Mouse (Mus musculus) kidney, embryonic 14.5 days (tissue): ENCODE results near the gene Tnfrsf19. TPM values are rescaled to one million over a fixed set of nuclear protein-coding genes. Genes with fewer than 3 reads are reported as not detected.

Experiments used
- ATAC-seq: fragments of 200-750 bp; cut with Nextera tagmentation; 2 replicates; pipeline ENCODE4 v1.8.0; 2017; ENCODE audit warnings: moderate number of reproducible peaks, mild to moderate bottlenecking, moderate TSS enrichment, moderate library complexity; ENCODE audit not compliant: low FRiP score, low TSS enrichment
- H3K27ac ChIP-seq: fragments of 300-500 bp; sonication (generic); 2 replicates; pipeline ENCODE4 v1.5.1; 2014; ENCODE audit warnings: low read depth, mild to moderate bottlenecking, low read length, moderate library complexity, mixed read lengths
- H3K27me3 ChIP-seq: fragments of 300-500 bp; sonication (generic); 2 replicates; pipeline ENCODE4 v1.6.1; 2014; ENCODE audit warnings: mild to moderate bottlenecking, low read length; ENCODE audit not compliant: control insufficient read depth, insufficient read depth
- H3K36me3 ChIP-seq: fragments of 300-500 bp; sonication (generic); 2 replicates; pipeline ENCODE4 v1.6.1; 2014; ENCODE audit warnings: low read length, mixed read lengths; ENCODE audit not compliant: control insufficient read depth, insufficient read depth
- H3K4me1 ChIP-seq: fragments of 300-500 bp; sonication (generic); 2 replicates; pipeline ENCODE4 v1.6.1; 2014; ENCODE audit warnings: low read length, mixed read lengths; ENCODE audit not compliant: control insufficient read depth, insufficient read depth
- H3K4me2 ChIP-seq: fragments of 300-500 bp; sonication (generic); replicated peaks from 2 replicates; pipeline ENCODE4 v1.6.1; 2014; ENCODE audit warnings: low read depth, mild to moderate bottlenecking, low read length
- H3K4me3 ChIP-seq: fragments of 300-500 bp; sonication (generic); 2 replicates; pipeline ENCODE4 v1.5.1; 2014; ENCODE audit warnings: mild to moderate bottlenecking, low read length
- H3K9ac ChIP-seq: fragments of 300-500 bp; sonication (generic); 2 replicates; pipeline ENCODE4 v1.6.1; 2014; ENCODE audit warnings: low read depth, mild to moderate bottlenecking, low read length, moderate library complexity
- H3K9me3 ChIP-seq: fragments of 300-500 bp; sonication (generic); 2 replicates; pipeline ENCODE4 v1.6.1; 2016; ENCODE audit warnings: low read length; ENCODE audit not compliant: control insufficient read depth
- WGBS: fragments of 180-500 bp; shearing (Covaris S2); extraction: QIAGEN DNeasy Blood & Tissue Kit; methylation state at CpG from one replicate; pipeline ENCODE4 v1.1.7; 2014; 5-methylcytosine and 5-hydroxymethylcytosine counted together
- polyA plus RNA-seq: library from polyadenylated mRNA; unstranded; fragments of >200 nt; fragmentation: Nextera tagmentation; extraction: Ambion mirVana; gene quantifications from 2 replicates; pipeline ENCODE4 v1.2.1, GENCODE M21; 2014

The Tnfrsf19 gene
- polyA plus RNA-seq, 1 experiment from 2014 or later: 23.2 TPM

GRCm38 (mm10) chr14:60964016-60964810 lies 82.1 kb downstream of the Tnfrsf19 start:
- Histone ChIP-seq H3K9me3 (no peaks in the 10 kb centered on the region), H3K36me3 (no peaks in the 10 kb centered on the region), H3K4me3 (no peak overlapping the region), H3K4me2 (no peak overlapping the region), H3K9ac (no peak overlapping the region), H3K4me1 (no peaks in the 10 kb centered on the region), H3K27ac (no peak overlapping the region), H3K27me3 (no peaks in the 10 kb centered on the region)
- ATAC-seq: no peak
- WGBS: 74% methylated on average over 7 of the region's 7 CpGs

GRCm38 (mm10) chr14:60957611-60958157 lies 88.6 kb downstream of the Tnfrsf19 start:
- H3K9me3 ChIP-seq: no peaks in the 10 kb centered on the region
- H3K27me3 ChIP-seq: no peaks in the 10 kb centered on the region
- H3K9ac ChIP-seq: no peak overlapping the region
- no peak overlapping the region for H3K27ac ChIP-seq
- ATAC-seq: no peak
- no peak overlapping the region for H3K4me2 ChIP-seq
- H3K4me3 ChIP-seq: no peak overlapping the region
- no peaks in the 10 kb centered on the region for H3K36me3 ChIP-seq
- no peaks in the 10 kb centered on the region for H3K4me1 ChIP-seq

GRCm38 (mm10) chr14:60937481-60938039 lies 108.7 kb downstream of the Tnfrsf19 start:
- H3K4me3 ChIP-seq: no peak overlapping the region
- WGBS: 91% methylated on average over 4 of the region's 4 CpGs

GRCm38 (mm10) chr14:60935705-60936104 lies 110.6 kb downstream of the Tnfrsf19 start:
- WGBS: 86% methylated on average over 5 of the region's 5 CpGs
- no peaks in the 10 kb centered on the region for H3K27me3 ChIP-seq
- H3K27ac ChIP-seq: no peak overlapping the region
- H3K9ac ChIP-seq: no peak overlapping the region
- H3K36me3 ChIP-seq: no peaks in the 10 kb centered on the region
- H3K4me3 ChIP-seq: no peak overlapping the region
- no peak overlapping the region for H3K4me2 ChIP-seq
- H3K4me1 ChIP-seq: no peaks in the 10 kb centered on the region
- H3K9me3 ChIP-seq: no peaks in the 10 kb centered on the region
- ATAC-seq: no peak

More at GRCm38 (mm10) chr14:60937481-60938039, 108.7 kb downstream of the Tnfrsf19 start:
- no peaks in the 10 kb centered on the region for H3K4me1 ChIP-seq
- H3K27me3 ChIP-seq: no peaks in the 10 kb centered on the region
- no peak overlapping the region for H3K4me2 ChIP-seq
- no peak for ATAC-seq
- no peaks in the 10 kb centered on the region for H3K9me3 ChIP-seq
- no peak overlapping the region for H3K27ac ChIP-seq
- no peak overlapping the region for H3K9ac ChIP-seq
- no peaks in the 10 kb centered on the region for H3K36me3 ChIP-seq

- no peaks in the 10 kb centered on the region for H3K27me3 ChIP-seq
- no peaks in the 10 kb centered on the region for H3K4me1 ChIP-seq
- WGBS: 73% methylated on average over 1 of the region's 1 CpGs
- H3K9ac ChIP-seq: no peak overlapping the region
- no peaks in the 10 kb centered on the region for H3K9me3 ChIP-seq
- no peak overlapping the region for H3K4me3 ChIP-seq
- ATAC-seq: no peak
- H3K4me2 ChIP-seq: no peak overlapping the region
- no peak overlapping the region for H3K27ac ChIP-seq
- no peaks in the 10 kb centered on the region for H3K36me3 ChIP-seq
Observed at GRCm38 (mm10) chr14:60926011-60926410, 120.3 kb downstream of the Tnfrsf19 start.

GRCm38 (mm10) chr14:60916661-60917060 lies 129.6 kb downstream of the Tnfrsf19 start:
- no peaks in the 10 kb centered on the region for H3K27me3 ChIP-seq
- no peak overlapping the region for H3K4me3 ChIP-seq
- 42% methylated on average over 4 of the region's 4 CpGs for WGBS
- H3K4me2 ChIP-seq: no peak overlapping the region
- H3K9me3 ChIP-seq: no peaks in the 10 kb centered on the region
- H3K4me1 ChIP-seq: peaks cover 17% of the 10 kb centered on the region; the same call in 1 of the 2 replicates
- H3K9ac ChIP-seq: no peak overlapping the region
- H3K27ac ChIP-seq: no peak overlapping the region; the same call in 1 of the 2 replicates
- H3K36me3 ChIP-seq: no peaks in the 10 kb centered on the region
- no peak for ATAC-seq

Other genes with a start within 250 kb of the Tnfrsf19 start
- gene Sacs, start 92.0 kb upstream of the Tnfrsf19 start, polyA plus RNA-seq: 2.8 and 3.6 TPM in 2 replicates
- gene Sgcg, start 212.0 kb upstream of the Tnfrsf19 start, polyA plus RNA-seq: 0.76 and 1.1 TPM in 2 replicates